ENCODE assay signal across 25 mouse cellular contexts in the genomic region with DNA sequence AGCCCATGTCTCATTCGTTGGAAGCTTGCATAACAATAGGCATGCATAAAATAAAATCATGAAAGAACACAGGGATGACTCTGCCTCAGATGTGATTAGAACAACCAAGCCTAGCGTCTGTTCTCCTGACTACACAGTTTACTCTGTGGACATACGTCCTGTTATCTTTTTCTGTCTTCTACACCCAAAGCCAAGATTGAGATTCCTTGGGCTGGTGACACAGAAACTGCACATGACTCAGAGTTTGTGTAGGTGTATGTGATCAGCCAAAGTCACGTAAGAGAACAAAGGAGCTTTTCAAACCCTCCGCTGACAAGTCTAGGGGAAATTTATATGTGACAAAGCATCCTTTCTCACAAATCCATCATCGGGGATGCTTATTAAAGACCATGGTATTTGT.
DNase-seq lines count a peak whose midpoint lies in the region; ATAC-seq and TF ChIP-seq lines count a peak whose summit lies in the region.
"Had no signal": no experiment of that assay in that cellular context is flagged by ENCODE, and none has a peak within 500 bp of the region (broad histone marks: within the 10 kb centered on the region; RNA-seq: fewer than 3 reads in every experiment).

No protein-coding gene starts in this region.

- no peaks in the 10 kb centered on the region for H3K9me3 ChIP-seq in forebrain, embryonic 16.5 days (ENCODE audit: control insufficient read depth, low read length)
- H3K9me3 ChIP-seq: embryonic facial prominence, embryonic 15.5 days; forebrain, embryonic 15.5 days; hindbrain, embryonic 15.5 days had no signal

- TF ChIP-seq POLR2A in embryonic fibroblast, embryonic 13.5 days (IDR thresholded peaks at IDR 0.05; ENCODE audit: low read depth, low read length) = no peak

- no peaks in the 10 kb centered on the region for H3K36me3 ChIP-seq in forebrain, embryonic 16.5 days (ENCODE audit: control insufficient read depth, insufficient read depth)
- H3K36me3 ChIP-seq: embryonic facial prominence, embryonic 15.5 days; forebrain, embryonic 15.5 days; G1E; hindbrain, embryonic 15.5 days had no signal

- no peak overlapping the region for H3K9ac ChIP-seq in forebrain, embryonic 16.5 days (replicated peaks; ENCODE audit: low read depth, low read length)
- H3K9ac ChIP-seq: embryonic facial prominence, embryonic 15.5 days; forebrain, embryonic 15.5 days; heart, embryonic 13.5 days; hindbrain, embryonic 15.5 days had no signal

- WGBS in forebrain, embryonic 16.5 days = 85% methylated on average over 6 of the region's 6 CpGs

- TF ChIP-seq CTCF in embryonic fibroblast, embryonic 13.5 days (IDR thresholded peaks at IDR 0.05; ENCODE audit: borderline replicate concordance, insufficient read depth, low read length) = no peak

- ATAC-seq in forebrain, embryonic 16.5 days = no peak
- ATAC-seq: activated CD4-positive, CD25-positive, alpha-beta regulatory T cell, adult 4 months; CD4-positive, CD25-positive, alpha-beta regulatory T cell, adult 4 months; forebrain, embryonic 15.5 days; intestine, embryonic 16.5 days; Patski had no signal

- H3K4me2 ChIP-seq in forebrain, embryonic 16.5 days (ENCODE audit: low read length) = no peak overlapping the region
- H3K4me2 ChIP-seq: embryonic facial prominence, embryonic 15.5 days; forebrain, embryonic 15.5 days; heart, embryonic 13.5 days; hindbrain, embryonic 15.5 days had no signal

- H3K27me3 ChIP-seq in forebrain, embryonic 16.5 days (replicated peaks; ENCODE audit: control insufficient read depth, insufficient read depth, low read length) = no peaks in the 10 kb centered on the region
- H3K27me3 ChIP-seq: embryonic facial prominence, embryonic 15.5 days; forebrain, embryonic 15.5 days; heart, embryonic 13.5 days; hindbrain, embryonic 15.5 days; Patski had no signal

- peak overlapping the region; percentile 18; the same call in 1 of the 2 replicates for H3K27ac ChIP-seq in embryonic fibroblast, embryonic 13.5 days (ENCODE audit: insufficient read depth, low read length)
- no peak overlapping the region for H3K27ac ChIP-seq in forebrain, embryonic 16.5 days (ENCODE audit: low read length)
- H3K27ac ChIP-seq: embryonic facial prominence, embryonic 15.5 days; forebrain, embryonic 15.5 days; gastrocnemius, adult 2 months; heart, embryonic 13.5 days; hindbrain, embryonic 15.5 days had no signal

- peak; percentile 36 for DNase-seq in left cerebral cortex, adult 11 months (ENCODE audit: low spot score)
- no peak for DNase-seq in left cerebral cortex, postnatal 4 days
- peak; percentile 12 to 20 for DNase-seq in right cerebral cortex, adult 2 months (ENCODE audit: low spot score in 2 of 2)
- DNase-seq in right cerebral cortex, postnatal 10 days (ENCODE audit: low spot score in 2 of 2) = no peak
- no peak for DNase-seq in kidney, postnatal 36 days
- DNase-seq: adrenal gland, postnatal 14 days; B cell, adult 2 months; cerebellum, adult 2 months; cerebellum, postnatal 10 days; embryo, embryonic 11 days; gastrocnemius, adult 2 months; gastrocnemius, postnatal 25 days; heart, adult 11 months; heart, postnatal 36 days had no signal

- no peaks in the 10 kb centered on the region for H3K4me1 ChIP-seq in embryonic fibroblast, embryonic 13.5 days (ENCODE audit: control insufficient read depth, insufficient read depth, low read length)
- no peaks in the 10 kb centered on the region; the same call in 1 of the 2 replicates for H3K4me1 ChIP-seq in forebrain, embryonic 16.5 days (replicated peaks; ENCODE audit: control insufficient read depth, insufficient read depth, low read length)
- H3K4me1 ChIP-seq: embryonic facial prominence, embryonic 15.5 days; forebrain, embryonic 15.5 days; heart, embryonic 13.5 days; hindbrain, embryonic 15.5 days had no signal

- intact Hi-C loops in left cerebral cortex, postnatal 4 days (cut with DNase I) = no loop called here

- H3K4me3 ChIP-seq in embryonic fibroblast, embryonic 13.5 days (ENCODE audit: insufficient read depth, low read length) = no peak overlapping the region
- H3K4me3 ChIP-seq in forebrain, embryonic 16.5 days (replicated peaks; ENCODE audit: low read length) = no peak overlapping the region
- H3K4me3 ChIP-seq: embryonic facial prominence, embryonic 15.5 days; forebrain, embryonic 15.5 days; gastrocnemius, adult 2 months; heart, embryonic 13.5 days; hindbrain, embryonic 15.5 days had no signal

Comparison
In these comparisons a context has a peak if more than half of its experiments do, and no peak if none do; other contexts are left out.
1. DNase-seq: peak in left cerebral cortex, adult 11 months (single experiment) and right cerebral cortex, adult 2 months (2 of 2); none in left cerebral cortex, postnatal 4 days (single experiment), right cerebral cortex, postnatal 10 days (0 of 2) and kidney, postnatal 36 days (0 of 2).